7 mouse cellular contexts compared by ENCODE assay signal in genomic region chr13:119790761-119791579, GRCm38 (mm10). TPM values are rescaled to one million over a fixed set of nuclear protein-coding genes. Genes with fewer than 3 reads are reported as not detected.
DNase-seq lines count a peak whose midpoint lies in the region; ATAC-seq lines count a peak whose summit lies in the region.

Gene Zfp131, minus strand, starts transcription at chr13:119790889.

- intact Hi-C loops in left cerebral cortex, postnatal 25 days (cut with DNase I), result loop anchor here (2.0 kb wide), 2 partner anchors 36 to 48 kb away; partner anchors contain the start of gene Nim1k

- H3K9ac ChIP-seq in intestine, embryonic 15.5 days, result peak within 1 kb of the TSS; percentile 91

- H3K9me3 ChIP-seq in intestine, embryonic 15.5 days, result no peaks in the 10 kb centered on the region
- H3K9me3 ChIP-seq in midbrain, embryonic 10.5 days (replicated peaks), result no peaks in the 10 kb centered on the region

- peaks cover 5% of the 10 kb centered on the region; the same call in 1 of the 2 replicates for H3K36me3 ChIP-seq in intestine, embryonic 15.5 days
- H3K36me3 ChIP-seq in midbrain, embryonic 10.5 days, result peaks cover 33% of the 10 kb centered on the region

- WGBS in intestine, embryonic 15.5 days, result under 1% methylated on average over 72 of the region's 86 CpGs
- WGBS in midbrain, embryonic 10.5 days, result under 1% methylated on average over 70 of the region's 86 CpGs

- peak within 1 kb of the TSS; percentile 96 for H3K27ac ChIP-seq in intestine, embryonic 15.5 days
- H3K27ac ChIP-seq in midbrain, embryonic 10.5 days (replicated peaks), result peak within 1 kb of the TSS; percentile 98

- ATAC-seq in intestine, embryonic 15.5 days, result peak; percentile 98

- no peaks in the 10 kb centered on the region for H3K27me3 ChIP-seq in intestine, embryonic 15.5 days (replicated peaks)
- no peaks in the 10 kb centered on the region for H3K27me3 ChIP-seq in midbrain, embryonic 10.5 days (ENCODE audit: low read depth, poor library complexity, severe bottlenecking)

- DNase-seq in adrenal gland, adult 18-20 months (ENCODE audit: low spot score in 2 of 2), result peak; percentile 90 to 92
- DNase-seq in embryo, embryonic 11 days, result peak; percentile 98
- DNase-seq in gastrocnemius, postnatal 25 days, result peak; percentile 95
- peak; percentile 94 to 95 for DNase-seq in left cerebral cortex, postnatal 25 days (ENCODE audit: low spot score in 2 of 2)
- DNase-seq in midbrain, embryonic 10.5 days (ENCODE audit: low spot score), result peak; percentile 96
- DNase-seq in right cerebral cortex, postnatal 4 days, result peak; percentile 94

- 0 out of 2 replicates have a peak, but pooled peaks cover 5% of the 10 kb centered on the region for H3K4me1 ChIP-seq in intestine, embryonic 15.5 days (replicated peaks)
- peaks cover 20% of the 10 kb centered on the region for H3K4me1 ChIP-seq in midbrain, embryonic 10.5 days

- H3K4me3 ChIP-seq in intestine, embryonic 15.5 days (replicated peaks), result peak within 1 kb of the TSS; percentile 85
- H3K4me3 ChIP-seq in midbrain, embryonic 10.5 days, result peak within 1 kb of the TSS; percentile 89

- peak within 1 kb of the TSS; percentile 91 for H3K4me2 ChIP-seq in intestine, embryonic 15.5 days (replicated peaks)

RNA-seq across cellular contexts. Expression of gene Zfp131, which starts in this region (rescaled TPM):
- total RNA-seq in adrenal gland, adult 18-20 months (2021), result 10 to 100 TPM; 38.3 to 39.2 TPM
- total RNA-seq in gastrocnemius, postnatal 25 days (2021), result 10 to 100 TPM; 17.4 to 18.4 TPM
- 25.3 and 30.0 TPM in 2 replicates for polyA plus RNA-seq in intestine, embryonic 15.5 days (2015; fragmentation: Nextera tagmentation; extraction: Ambion mirVana)
- 10 to 100 TPM; 44.2 to 48.2 TPM for total RNA-seq in left cerebral cortex, postnatal 25 days (2021)
- polyA plus RNA-seq in midbrain, embryonic 10.5 days (2016; fragmentation: Nextera tagmentation; extraction: Ambion mirVana), result 40.6 and 42.1 TPM in 2 replicates

Comparison
In these comparisons a context has a peak if more than half of its experiments do, and no peak if none do; other contexts are left out.
1. Peak in every context shown above with its lines: DNase-seq, ATAC-seq, H3K4me3 ChIP-seq and H3K27ac ChIP-seq.